Mouse (Mus musculus) lung, postnatal 0 days (tissue): ENCODE data around the gene Slc25a12. TPM values are rescaled to one million over a fixed set of nuclear protein-coding genes. Genes with fewer than 3 reads are reported as not detected.

Source experiments
- ATAC-seq: fragments of 200-750 bp; cut with Nextera tagmentation; 2 replicates; pipeline ENCODE4 v1.8.0; 2017; ENCODE audit warnings: moderate library complexity
- DNase-seq: peaks from one replicate; pipeline ENCODE4 v3.0.0-alpha.2; 2016; ENCODE audit warnings: low spot score
- H3K27ac ChIP-seq: fragments of 300-500 bp; sonication (generic); 2 replicates; pipeline ENCODE4 v1.5.1; 2014; ENCODE audit warnings: antibody characterized with exemption, mild to moderate bottlenecking, low read length, mixed read lengths
- H3K27me3 ChIP-seq: fragments of 300-500 bp; sonication (generic); replicated peaks from 2 replicates; pipeline ENCODE4 v1.6.1; 2014; ENCODE audit warnings: low read length, mixed read lengths; ENCODE audit not compliant: insufficient read depth
- H3K36me3 ChIP-seq: fragments of 300-500 bp; sonication (generic); 2 replicates; pipeline ENCODE4 v1.6.1; 2014; ENCODE audit warnings: low read length, mixed read lengths; ENCODE audit not compliant: insufficient read depth
- H3K4me1 ChIP-seq: fragments of 300-500 bp; sonication (generic); 2 replicates; pipeline ENCODE4 v1.6.1; 2014; ENCODE audit warnings: antibody characterized with exemption, low read depth, low read length, mixed read lengths; ENCODE audit not compliant: insufficient read depth
- H3K4me2 ChIP-seq: fragments of 300-500 bp; sonication (generic); replicated peaks from 2 replicates; pipeline ENCODE4 v1.6.1; 2014; ENCODE audit warnings: low read depth, mild to moderate bottlenecking, low read length, moderate library complexity, mixed read lengths
- H3K4me3 ChIP-seq: fragments of 300-500 bp; sonication (generic); 2 replicates; pipeline ENCODE4 v1.5.1; 2014; ENCODE audit warnings: low read depth, low read length
- H3K9ac ChIP-seq: fragments of 300-500 bp; sonication (generic); replicated peaks from 2 replicates; pipeline ENCODE4 v1.6.1; 2014; ENCODE audit warnings: low read depth, mild to moderate bottlenecking
- H3K9me3 ChIP-seq: fragments of 300-500 bp; sonication (generic); 2 replicates; pipeline ENCODE4 v1.6.1; 2016; ENCODE audit warnings: low read length, mixed read lengths
- CTCF ChIP-seq: IDR thresholded peaks from 2 replicates; pipeline ENCODE4 v1.5.1; 2016; ENCODE audit warnings: antibody characterized with exemption, mild to moderate bottlenecking
- EP300 ChIP-seq: IDR thresholded peaks from 2 replicates; pipeline ENCODE4 v1.6.1; 2016; ENCODE audit warnings: antibody characterized with exemption, mild to moderate bottlenecking, control low read depth
- WGBS: fragments of 180-500 bp; shearing (Covaris S2); extraction: QIAGEN DNeasy Blood & Tissue Kit; methylation state at CpG from one replicate; pipeline ENCODE4 v1.1.7; 2014; 5-methylcytosine and 5-hydroxymethylcytosine counted together
- polyA plus RNA-seq: library from polyadenylated mRNA; unstranded; fragments of >200 nt; fragmentation: Nextera tagmentation; extraction: Ambion mirVana; gene quantifications from 2 replicates; pipeline ENCODE4 v1.2.1, GENCODE M21; 2015

Slc25a12 gene
- polyA plus RNA-seq, 1 experiment from 2014 or later, result 16.8 TPM

- no peak overlapping the region for H3K9ac ChIP-seq
- H3K27me3 ChIP-seq, result no peaks in the 10 kb centered on the region
- no peak overlapping the region for H3K27ac ChIP-seq
- no peak for TF ChIP-seq CTCF
- no peak for TF ChIP-seq EP300
- no peak overlapping the region for H3K4me3 ChIP-seq
- DNase-seq, result no peak
- H3K4me2 ChIP-seq, result peak overlapping the region; percentile 42
- no peaks in the 10 kb centered on the region for H3K9me3 ChIP-seq
- peaks cover 4% of the 10 kb centered on the region; the same call in 1 of the 2 replicates for H3K36me3 ChIP-seq
- no peaks in the 10 kb centered on the region for H3K4me1 ChIP-seq
- no peak for ATAC-seq
- 60% methylated on average over 14 of the region's 14 CpGs for WGBS
Observed at GRCm38 (mm10) chr2:71315022-71315421, 52.5 kb downstream of the Slc25a12 start.

GRCm38 (mm10) chr2:71314080-71314479 lies 53.5 kb downstream of the Slc25a12 start:
- H3K9ac ChIP-seq, result no peak overlapping the region
- DNase-seq, result no peak
- H3K4me3 ChIP-seq, result no peak overlapping the region
- no peaks in the 10 kb centered on the region for H3K4me1 ChIP-seq
- H3K27ac ChIP-seq, result no peak overlapping the region
- H3K4me2 ChIP-seq, result no peak overlapping the region
- H3K27me3 ChIP-seq, result no peaks in the 10 kb centered on the region
- TF ChIP-seq EP300 (no peak), CTCF (no peak)
- no peaks in the 10 kb centered on the region for H3K9me3 ChIP-seq
- ATAC-seq, result no peak
- peaks cover 4% of the 10 kb centered on the region; the same call in 1 of the 2 replicates for H3K36me3 ChIP-seq
- WGBS, result 85% methylated on average over 6 of the region's 6 CpGs

- 52% methylated on average over 10 of the region's 10 CpGs for WGBS
- ATAC-seq, result no peak
- no peaks in the 10 kb centered on the region for H3K27me3 ChIP-seq
- no peaks in the 10 kb centered on the region for H3K4me1 ChIP-seq
- H3K4me2 ChIP-seq, result no peak overlapping the region
- no peaks in the 10 kb centered on the region for H3K36me3 ChIP-seq
- H3K4me3 ChIP-seq, result no peak overlapping the region
- no peak for DNase-seq
- H3K27ac ChIP-seq, result no peak overlapping the region
- H3K9ac ChIP-seq, result no peak overlapping the region
- TF ChIP-seq CTCF, result no peak
- no peak for TF ChIP-seq EP300
- H3K9me3 ChIP-seq, result no peaks in the 10 kb centered on the region
Observed at GRCm38 (mm10) chr2:71312067-71312466, 55.5 kb downstream of the Slc25a12 start.

GRCm38 (mm10) chr2:71309726-71310125 lies 57.8 kb downstream of the Slc25a12 start:
- no peak for DNase-seq
- Histone ChIP-seq H3K4me3 (no peak overlapping the region), H3K4me2 (no peak overlapping the region), H3K9ac (no peak overlapping the region), H3K9me3 (no peaks in the 10 kb centered on the region), H3K27ac (no peak overlapping the region), H3K36me3 (no peaks in the 10 kb centered on the region), H3K4me1 (no peaks in the 10 kb centered on the region), H3K27me3 (no peaks in the 10 kb centered on the region)
- no peak for ATAC-seq
- 61% methylated on average over 2 of the region's 2 CpGs for WGBS
- TF ChIP-seq CTCF (no peak), EP300 (no peak)

GRCm38 (mm10) chr2:71306357-71306756 lies 61.2 kb downstream of the Slc25a12 start:
- no peaks in the 10 kb centered on the region for H3K4me1 ChIP-seq
- H3K9ac ChIP-seq, result no peak overlapping the region
- no peaks in the 10 kb centered on the region for H3K36me3 ChIP-seq
- no peak overlapping the region for H3K4me2 ChIP-seq
- no peak for TF ChIP-seq EP300
- TF ChIP-seq CTCF, result no peak
- H3K9me3 ChIP-seq, result no peaks in the 10 kb centered on the region
- no peak overlapping the region for H3K4me3 ChIP-seq
- no peaks in the 10 kb centered on the region for H3K27me3 ChIP-seq
- DNase-seq (no peak), ATAC-seq (no peak)
- H3K27ac ChIP-seq, result no peak overlapping the region

- Histone ChIP-seq H3K36me3 (no peaks in the 10 kb centered on the region), H3K27me3 (no peaks in the 10 kb centered on the region), H3K4me1 (no peaks in the 10 kb centered on the region), H3K27ac (no peak overlapping the region), H3K9me3 (no peaks in the 10 kb centered on the region), H3K4me3 (no peak overlapping the region), H3K9ac (no peak overlapping the region), H3K4me2 (no peak overlapping the region)
- DNase-seq, result no peak
- WGBS, result 31% methylated on average over 3 of the region's 3 CpGs
- no peak for ATAC-seq
- no peak for TF ChIP-seq EP300
- no peak for TF ChIP-seq CTCF
Observed at GRCm38 (mm10) chr2:71304821-71305220, 62.7 kb downstream of the Slc25a12 start.

GRCm38 (mm10) chr2:71303221-71303620 lies 64.3 kb downstream of the Slc25a12 start:
- TF ChIP-seq EP300, result no peak
- no peak for TF ChIP-seq CTCF
- H3K36me3 ChIP-seq, result no peaks in the 10 kb centered on the region
- H3K9me3 ChIP-seq, result no peaks in the 10 kb centered on the region
- H3K9ac ChIP-seq, result no peak overlapping the region
- no peak overlapping the region for H3K27ac ChIP-seq
- H3K4me3 ChIP-seq, result no peak overlapping the region
- H3K27me3 ChIP-seq, result no peaks in the 10 kb centered on the region
- no peaks in the 10 kb centered on the region for H3K4me1 ChIP-seq
- ATAC-seq (no peak), DNase-seq (peak; percentile 30)
- no peak overlapping the region for H3K4me2 ChIP-seq
